Mouse (Mus musculus) lung, postnatal 14 days (tissue): Measurements from ENCODE around the gene Tmed2.
"Not testable (repeated sequence)": the region's sequence is repeated elsewhere in the genome, so short reads cannot be mapped to it uniquely, and the experiment has no call there.

Experiments
- DNase-seq: peaks from one replicate; pipeline ENCODE4 v3.0.0; 2021

Tmed2 gene

DNA sequence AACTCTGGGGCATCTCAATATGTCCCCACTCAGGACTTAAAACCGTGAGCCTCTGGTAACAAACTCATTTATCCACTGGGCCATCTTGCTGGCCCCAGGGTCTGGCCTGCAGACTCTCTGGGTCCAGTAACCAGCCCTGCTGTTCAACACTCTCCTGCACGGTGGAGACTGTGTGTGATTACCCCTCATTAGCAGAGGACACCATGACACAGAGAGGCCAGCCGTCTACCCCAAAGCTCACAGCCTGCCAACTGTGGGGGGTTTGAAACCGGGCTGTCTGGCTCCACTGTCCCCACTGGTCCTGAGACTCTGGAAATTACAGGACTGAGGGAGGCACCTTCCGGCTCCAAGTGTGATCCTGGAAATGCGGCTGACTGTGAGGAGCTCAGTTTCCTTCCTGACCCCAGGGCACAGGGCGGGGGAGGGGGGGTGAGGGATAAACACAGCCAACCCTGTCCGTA, 11.3 kb upstream of the Tmed2 start:
- DNase-seq, result peak; percentile 42

DNA sequence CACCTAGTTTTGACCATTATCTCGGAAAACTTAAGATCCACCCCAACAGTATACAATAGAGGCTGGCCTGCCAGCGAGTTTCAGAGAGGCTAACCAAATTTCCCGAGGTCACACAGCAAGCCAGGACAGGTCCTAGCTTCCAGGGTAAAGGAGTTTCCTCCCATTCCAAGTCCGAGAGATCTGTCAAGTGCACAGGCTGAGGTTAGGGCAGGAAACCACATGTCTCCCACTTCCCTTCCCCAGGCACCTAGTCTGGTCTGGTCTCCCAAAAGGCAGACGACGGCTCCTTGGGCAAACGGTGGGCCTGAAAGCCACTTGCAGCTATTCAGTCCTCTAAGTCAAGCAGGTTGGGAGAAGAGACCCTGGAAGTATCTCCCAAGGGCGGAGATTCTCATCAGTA, 10.8 kb upstream of the Tmed2 start:
- DNase-seq, result peak; percentile 23

DNA sequence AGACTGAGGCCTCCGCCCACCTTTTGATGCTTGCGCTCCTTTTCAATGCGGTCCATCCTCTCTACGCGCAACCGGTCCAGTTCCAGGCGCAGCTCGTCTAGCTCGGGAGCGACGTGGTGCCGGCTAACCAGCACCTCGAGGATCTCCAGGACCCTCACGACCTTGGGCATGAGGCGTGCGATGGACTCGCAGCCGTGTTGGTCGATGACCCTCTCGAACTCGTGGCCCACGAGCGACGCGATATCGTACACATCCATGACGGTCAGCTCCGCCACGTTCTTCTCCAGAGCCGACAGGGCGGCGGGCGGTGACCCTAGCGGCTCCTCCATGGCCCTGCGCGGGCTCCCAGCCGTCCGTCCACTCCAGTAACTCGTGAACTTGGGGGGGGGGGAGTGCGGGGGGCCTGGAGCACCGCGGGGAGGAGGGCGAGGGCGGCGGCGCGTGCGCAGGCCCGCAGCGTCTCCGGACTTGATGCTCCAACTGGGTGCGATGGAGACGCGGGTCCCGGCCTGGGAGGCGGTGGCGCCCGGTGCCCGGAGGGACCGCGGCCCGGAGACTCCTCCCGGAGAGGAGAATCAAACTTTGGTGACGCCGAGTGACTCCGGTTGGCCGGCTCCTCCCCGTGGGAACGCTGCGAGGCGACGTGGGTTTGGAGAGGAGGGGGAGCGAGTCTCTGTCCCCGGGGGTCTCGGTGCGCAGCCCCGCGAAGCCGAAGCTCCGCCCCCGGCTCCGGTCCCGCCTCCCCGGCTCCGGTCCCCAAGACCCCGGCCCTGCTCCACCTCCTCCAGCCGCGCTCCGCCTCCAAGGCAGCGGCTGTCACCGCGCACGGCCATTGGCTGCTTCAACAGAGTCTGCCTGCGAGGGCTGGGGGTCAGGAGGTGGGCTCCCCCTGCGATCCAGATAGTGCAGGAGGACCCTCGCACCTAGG, 9.6 kb upstream of the Tmed2 start, which contains the start of gene Rilpl1:
Rilpl1 (minus strand) TSS at position 737 of the 928 bp plus-strand sequence.
- peak; percentile 85 for DNase-seq

DNA sequence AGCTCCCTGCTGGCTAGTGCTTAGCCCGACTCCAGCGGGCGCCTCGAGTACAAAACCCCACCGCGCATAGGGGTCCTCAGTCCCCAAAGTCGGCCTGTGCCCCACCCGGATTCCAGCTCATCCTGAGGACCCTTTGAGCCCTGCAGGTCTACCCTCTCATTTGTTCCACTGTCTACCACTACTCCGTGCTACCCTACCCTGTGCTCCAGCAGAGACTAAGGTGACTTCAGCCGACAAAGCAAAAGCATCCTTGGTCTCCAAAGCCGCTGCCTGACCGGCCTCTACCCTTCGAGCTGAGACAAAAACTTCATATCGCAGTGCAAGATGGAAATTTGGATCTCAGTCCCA, 8.9 kb upstream of the Tmed2 start:
- DNase-seq, result no peak

DNA sequence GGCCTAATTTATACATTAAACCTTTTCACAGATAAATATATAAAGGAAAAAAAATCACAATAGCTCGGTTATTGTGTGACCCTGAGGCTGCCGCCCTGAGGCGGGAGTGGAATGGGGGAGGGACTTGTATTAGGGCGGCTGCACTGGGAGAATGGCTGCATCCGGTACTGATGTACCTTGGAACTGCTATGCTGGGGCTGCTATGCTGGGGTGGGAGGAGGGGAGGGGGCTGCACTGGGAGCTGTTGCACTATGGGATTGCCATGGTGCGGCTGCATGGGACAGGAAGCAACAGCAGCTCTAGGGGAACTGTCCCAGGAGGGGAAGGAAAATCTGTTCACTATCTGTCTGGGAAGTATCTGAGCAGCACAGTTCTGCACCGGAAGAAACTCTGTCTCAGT, 8.0 kb upstream of the Tmed2 start:
- no peak for DNase-seq

DNA sequence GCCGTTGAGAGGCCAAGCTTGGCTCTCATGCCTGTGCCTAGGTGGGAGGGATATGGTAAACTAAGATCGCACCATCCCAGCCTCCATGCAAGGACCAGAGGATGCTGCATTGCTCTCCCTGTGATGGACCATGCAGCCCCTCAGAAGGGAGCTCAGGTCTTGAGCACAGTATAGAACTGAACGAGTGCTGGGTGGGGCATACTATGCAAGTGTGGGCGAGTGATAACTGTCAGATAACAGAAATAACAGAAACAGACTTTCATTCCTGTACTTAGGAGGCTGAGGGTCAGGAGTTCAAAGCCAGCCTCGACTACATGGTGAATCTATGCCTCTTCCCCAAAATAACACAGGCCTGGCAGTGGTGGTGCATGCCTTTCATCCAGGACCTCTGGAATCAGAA, 5.5 kb upstream of the Tmed2 start:
- no peak for DNase-seq

DNA sequence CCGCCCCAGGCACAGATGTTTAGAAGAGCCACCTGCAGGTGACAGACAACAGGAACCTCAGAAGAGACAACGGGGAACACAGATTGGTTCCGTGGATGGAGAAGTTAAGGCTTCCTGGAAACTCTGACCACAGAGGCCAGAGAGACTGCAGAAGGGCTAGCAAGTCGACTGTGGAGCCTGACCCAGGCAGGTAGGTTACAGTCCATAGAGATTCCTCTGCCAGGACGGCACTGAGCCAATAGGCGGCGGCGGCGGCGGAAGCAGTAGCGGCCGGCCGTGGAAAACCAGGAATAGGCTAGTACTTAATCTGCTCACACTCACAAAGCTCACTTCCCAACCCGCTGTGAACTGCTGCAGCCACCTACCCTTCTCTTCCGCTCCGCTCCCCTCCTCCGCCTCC, 3.7 kb upstream of the Tmed2 start:
- DNase-seq, result peak; percentile 58

DNA sequence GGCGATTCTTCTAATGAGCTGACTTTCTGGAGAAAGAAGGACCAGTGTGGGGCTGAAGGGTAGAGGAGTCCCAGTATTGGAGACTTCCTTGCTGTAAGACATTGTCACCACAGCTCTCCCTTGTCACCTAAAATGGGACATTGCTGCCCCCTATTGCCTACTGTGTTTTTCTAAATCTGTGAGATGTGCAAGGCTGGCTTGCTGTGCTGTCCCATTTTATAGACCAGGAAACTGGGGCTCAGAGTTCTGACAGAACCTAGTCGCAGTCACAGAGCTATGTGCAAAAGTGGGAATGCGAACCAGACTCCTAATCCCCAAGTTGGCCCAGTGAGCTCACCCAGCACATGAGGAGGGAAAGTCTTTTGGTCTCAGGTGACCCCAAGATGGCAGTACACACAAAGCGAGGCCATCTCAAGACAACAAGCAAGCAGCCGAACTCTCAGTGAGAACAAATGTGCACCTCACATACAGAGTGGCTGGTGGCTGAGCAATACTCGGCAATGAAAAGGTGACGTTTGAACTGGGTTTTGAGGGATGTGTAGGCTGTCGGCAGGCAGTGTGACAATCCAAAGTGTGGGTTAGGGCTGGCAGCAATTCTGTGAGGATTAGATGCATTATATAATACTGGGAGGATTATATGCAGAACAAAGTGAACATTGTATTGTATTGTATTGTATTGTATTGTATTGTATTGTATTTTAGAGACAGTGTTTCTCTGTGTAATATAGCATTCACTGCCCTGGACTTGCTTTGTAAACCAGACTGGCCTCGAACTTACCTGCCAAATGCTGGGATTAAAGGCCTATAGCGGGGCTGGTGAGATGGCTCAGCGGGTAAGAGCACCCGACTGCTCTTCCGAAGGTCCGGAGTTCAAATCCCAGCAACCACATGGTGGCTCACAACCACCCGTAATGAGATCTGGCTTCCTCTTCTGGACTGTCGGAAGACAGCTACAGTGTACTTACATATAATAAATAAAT, 1.4 kb upstream of the Tmed2 start:
- DNase-seq, result peak; percentile 79

DNA sequence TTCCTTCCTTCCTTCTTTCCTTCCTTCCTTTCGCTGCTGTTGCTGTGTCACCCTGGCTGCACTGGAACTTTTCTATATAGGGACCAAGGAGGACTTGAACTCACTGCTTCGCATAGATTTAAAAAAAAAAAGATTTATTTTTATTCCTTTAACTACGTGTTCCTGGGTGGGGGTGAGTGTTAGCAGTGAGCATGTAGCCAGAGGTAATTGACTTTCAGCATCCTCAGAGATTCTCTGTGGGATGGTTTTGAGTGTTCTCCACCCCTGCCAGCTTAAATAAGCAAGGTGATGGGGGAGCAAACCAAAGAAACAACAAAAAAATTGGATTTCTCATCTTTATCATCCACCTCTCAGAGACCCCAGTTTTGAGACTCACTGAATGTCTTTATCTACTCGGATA, 590 bp upstream of the Tmed2 start:
- no peak for DNase-seq

DNA sequence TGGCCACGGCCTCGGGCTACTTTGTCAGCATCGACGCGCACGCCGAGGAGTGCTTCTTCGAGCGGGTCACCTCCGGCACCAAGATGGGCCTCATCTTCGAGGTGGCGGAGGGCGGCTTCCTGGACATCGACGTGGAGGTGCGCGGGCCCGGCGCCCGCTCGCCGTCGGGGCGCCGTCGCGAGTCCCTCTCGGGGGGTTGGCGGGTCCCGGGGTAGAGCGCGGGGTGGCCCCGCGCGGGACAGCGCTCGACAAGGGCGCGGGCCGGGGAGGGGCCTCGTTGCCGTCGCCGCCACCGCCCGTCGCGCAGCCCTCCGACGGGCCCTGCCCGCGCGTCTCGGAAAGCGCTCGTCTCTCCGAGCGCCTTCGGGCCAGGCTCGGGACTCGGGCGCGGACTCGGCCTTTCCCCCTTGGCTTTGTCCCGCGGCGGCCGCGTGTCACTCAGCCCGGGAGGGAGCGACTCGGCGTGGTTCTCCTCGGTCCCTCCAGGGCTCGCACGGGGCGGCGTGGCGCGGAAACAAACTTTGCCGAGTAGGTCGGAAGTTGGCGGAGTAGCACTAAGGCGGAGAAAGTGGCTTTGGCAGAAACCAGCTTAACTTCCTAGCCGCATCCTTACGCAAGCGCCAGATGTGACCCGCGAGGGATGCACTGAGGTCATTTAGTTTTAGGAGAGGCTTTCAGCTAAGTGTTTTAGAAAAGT, 558 bp downstream of the Tmed2 start:
- peak; percentile 69 for DNase-seq

DNA sequence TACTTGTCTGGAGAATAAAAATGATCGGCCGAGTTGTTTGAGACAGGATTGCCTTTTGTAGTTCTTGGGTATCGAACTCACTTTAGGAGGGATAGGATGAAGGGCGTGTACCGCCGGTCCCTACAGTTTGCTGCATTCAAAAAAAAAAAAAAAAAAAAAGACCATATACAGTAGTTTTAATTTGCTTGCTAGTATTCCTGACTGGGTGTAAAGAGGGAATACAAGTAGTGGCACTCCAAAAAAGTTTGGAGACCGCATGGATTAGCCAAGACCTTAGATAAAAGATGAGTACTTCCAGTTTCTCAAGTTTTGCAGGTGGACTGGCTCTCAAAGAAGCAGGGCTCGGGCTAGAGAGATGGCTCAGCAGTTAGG, 1.1 kb downstream of the Tmed2 start:
- DNase-seq, result no peak

DNA sequence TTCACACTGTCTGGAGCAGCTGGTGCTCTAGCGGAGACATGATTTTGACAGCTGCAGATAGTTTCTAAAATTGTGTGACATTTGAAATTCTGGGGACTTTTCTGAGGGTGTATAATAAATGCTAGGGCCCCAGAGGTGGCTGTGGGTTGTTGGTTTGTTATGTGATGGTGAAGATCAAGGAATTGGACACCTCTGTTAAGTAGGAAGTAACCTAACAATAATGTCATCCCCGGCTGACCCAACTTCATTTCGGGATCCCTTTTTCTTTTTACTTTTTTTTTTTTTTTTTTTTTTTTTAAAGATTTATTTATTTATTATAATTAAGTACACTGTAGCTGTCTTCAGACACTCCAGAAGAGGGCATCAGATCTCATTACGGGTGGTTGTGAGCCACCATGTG, 10.2 kb downstream of the Tmed2 start:
- not testable (repeated sequence) for DNase-seq

DNA sequence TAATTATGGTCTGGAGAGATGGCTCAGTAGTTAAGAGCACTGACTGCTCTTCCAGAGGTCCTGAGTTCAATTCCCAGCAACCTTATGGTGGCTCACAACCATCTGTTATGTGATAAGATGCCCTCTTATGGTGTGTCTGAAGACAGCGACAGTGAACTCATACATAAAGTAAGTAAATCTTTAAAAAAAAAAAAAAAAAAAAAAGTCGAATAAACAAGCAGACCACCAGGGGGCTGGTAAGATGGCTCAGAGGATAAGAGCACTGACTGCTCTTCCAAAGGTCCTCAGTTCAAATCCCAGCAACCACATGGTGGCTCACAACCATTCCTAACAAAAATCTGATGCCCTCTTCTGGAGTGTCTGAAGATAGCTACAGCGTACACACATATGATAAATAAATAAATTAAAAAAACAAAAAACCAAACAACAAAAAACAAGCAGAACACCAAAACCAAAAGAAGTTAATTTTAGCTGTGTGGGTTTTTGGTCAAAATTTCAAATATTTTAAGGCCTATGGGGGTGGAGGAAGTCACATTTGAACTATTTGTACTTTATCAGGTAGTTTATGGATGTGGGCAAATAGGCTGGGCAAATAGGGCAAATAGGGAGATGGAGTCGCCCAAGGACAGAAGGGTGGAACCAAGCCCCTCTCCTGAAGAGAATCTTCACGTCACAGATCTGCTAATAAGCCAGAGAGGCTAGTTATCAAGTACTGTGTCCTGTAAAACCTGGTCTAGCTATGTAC, 11.0 kb downstream of the Tmed2 start:
- DNase-seq, result not testable (repeated sequence)

DNA sequence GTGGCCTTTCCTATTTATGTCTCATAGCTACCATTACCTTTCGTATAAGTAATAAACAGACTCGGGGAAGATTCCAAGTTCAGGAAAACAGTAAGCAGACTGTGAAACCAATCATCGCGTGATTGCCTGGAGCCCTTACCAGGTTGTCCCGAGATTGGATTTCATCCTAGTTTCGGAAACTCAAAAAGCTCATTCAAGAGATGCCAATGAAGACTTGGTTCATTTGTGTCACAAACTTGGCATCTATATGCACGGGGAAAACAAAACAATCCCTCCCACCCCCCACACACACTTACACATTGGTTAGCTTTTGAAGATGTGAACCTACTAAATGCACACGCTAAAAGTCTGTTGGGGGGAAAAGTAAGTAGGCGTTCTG, 11.6 kb downstream of the Tmed2 start:
- no peak for DNase-seq

DNA sequence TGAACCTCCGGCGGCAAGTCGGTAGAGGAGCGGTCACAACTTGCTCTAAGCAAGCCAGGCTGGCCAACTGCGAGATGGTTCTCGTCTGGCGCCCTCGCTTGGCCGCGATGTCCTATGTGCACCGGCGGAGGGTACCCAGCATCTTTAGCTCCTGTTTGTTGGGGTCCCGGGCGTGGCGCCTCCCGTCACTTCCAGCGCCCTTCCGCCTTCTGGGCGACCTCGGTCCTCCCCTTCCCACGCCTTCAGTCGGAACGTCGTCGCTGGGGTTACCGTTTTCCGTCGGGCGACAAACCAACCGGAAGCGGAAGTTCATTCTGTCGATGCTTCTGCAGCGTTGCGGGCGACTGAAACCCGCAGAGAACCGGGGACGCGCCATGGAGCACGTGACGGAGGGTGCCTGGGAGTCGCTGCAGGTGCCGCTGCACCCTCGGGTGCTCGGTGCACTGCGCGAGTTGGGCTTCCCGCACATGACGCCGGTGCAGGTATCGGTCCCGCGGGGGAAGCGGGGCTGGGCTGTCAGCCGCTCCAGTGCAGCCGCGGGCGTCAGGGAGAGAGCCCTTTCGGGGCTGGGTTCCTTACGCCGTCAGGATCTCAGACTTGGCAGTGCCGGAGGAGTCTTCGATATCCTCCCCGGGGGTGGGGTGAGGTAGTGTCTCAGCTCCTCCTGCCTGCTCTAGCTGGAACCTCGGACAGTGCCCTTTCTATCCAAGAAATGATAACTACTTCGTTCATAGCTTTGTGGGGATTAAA, 12.2 kb downstream of the Tmed2 start, which contains the start of gene Ddx55:
Ddx55 (plus strand) TSS at position 307 of the 750 bp plus-strand sequence.
- peak; percentile 90 for DNase-seq

DNA sequence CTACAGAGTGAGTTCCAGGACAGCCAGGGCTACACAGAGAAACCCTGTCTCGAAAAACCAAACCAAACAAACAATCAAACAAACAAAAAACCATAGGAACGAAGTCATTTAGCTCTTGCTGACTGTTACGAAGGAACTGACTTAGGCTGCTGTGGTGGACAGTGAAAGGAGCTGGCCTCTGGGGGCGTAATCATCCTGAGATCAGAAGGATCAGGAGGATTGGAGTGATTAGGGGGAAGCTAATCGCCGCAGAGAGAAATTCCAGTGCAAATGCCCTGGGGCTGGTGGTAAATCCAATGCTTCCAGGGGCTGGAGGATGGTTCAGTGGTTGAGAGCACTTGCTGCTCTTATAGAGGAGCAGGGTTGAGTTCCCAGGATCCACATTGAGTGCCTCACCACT, 13.1 kb downstream of the Tmed2 start:
- DNase-seq, result no peak

DNA sequence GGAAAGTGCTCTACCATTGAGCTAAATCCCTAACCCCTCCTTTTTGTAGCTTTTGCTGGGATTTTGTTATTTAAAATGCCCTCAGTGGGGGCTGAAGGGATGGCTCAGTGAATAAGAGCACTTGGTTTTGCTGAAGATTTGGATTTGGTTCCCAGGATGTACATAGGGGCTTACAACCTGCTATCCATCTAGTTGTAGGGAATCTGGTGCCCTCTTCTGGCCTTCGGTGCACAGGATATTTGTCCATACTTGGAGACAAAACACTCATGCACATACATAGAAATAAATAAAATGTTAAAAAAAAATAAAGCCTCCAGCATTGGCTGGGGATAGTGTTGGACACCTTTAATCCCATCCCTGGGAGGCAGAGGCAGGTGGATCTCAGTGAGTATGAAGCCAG, 14.7 kb downstream of the Tmed2 start:
- DNase-seq, result no peak

DNA sequence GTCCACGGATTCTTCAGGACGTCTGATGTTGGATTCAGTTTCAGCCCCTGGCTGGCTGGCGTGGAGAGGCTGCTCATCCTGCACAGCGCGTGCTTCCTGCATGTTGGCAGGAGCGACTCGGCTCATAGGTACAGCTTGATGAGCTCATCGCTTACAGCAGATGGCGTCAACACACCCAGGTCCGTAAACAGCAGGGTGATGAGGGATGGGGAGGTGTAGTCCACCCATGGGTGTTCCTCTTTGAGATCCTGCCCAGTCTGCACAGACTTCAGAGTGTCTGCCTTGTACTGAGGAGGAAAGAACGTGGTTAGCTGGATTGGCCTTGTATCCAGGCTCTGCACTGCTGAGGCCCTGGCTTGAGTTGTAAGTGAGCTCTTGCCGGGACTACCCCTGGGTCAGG, 30.6 kb downstream of the Tmed2 start:
- DNase-seq, result no peak

DNA sequence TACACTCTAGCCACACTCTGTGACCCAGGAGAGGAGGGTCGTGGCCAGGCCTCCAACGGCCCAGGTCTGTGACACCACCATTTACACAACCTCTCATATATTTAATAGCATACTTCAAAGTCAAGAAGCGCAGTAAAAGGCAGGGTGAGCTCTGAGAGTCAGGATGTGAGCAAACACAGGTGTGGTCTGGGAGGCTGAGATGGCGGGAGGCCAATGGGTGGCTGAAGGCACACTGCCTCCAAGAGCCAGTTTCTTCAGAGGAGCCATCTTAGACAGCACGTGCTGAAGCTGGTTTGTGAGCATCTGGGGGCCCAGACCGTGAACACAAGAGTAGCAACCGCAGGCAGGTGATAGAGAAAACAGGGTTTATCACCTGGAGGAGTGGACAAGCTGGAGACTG, 35.0 kb downstream of the Tmed2 start:
- DNase-seq, result no peak

DNA sequence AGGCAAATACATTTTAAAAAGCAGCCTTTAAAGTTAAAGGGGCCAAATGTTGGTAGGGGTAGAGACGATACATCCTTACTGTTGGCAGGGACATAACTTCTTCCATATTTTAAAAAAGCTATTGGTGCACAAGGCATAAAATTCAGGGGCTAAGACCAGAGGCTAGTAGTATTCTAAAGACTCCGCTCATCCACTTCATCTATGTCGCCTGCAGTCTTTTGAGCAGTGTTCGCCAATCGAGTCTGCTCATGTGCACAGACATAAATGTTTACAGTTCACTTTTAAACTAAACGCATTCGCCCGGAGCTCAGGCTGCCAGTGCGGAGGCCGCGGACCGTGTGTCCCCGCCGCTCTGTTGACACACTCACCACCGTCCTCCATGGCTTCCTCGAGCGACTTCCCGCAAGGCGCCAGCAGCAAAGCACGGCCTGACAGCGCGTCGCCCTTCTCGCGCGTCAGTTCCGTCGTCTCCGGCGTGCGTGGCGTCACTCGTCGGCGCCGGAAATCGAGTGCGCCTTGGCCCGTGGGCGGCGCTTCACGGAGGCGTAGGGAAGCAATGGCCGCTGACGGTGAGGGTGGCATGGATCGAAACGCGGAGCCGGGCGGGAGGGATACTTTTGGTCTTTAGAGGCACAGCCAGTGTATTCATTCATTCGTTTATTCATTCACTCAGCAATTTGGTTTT, 38.3 kb downstream of the Tmed2 start, which contains the start of the genes Eif2b1 and Gtf2h3:
Eif2b1 (minus strand) TSS at position 499 of the 685 bp plus-strand sequence.
Gtf2h3 (plus strand) TSS at position 508 of the 685 bp plus-strand sequence.
- DNase-seq, result peak; percentile 94

DNA sequence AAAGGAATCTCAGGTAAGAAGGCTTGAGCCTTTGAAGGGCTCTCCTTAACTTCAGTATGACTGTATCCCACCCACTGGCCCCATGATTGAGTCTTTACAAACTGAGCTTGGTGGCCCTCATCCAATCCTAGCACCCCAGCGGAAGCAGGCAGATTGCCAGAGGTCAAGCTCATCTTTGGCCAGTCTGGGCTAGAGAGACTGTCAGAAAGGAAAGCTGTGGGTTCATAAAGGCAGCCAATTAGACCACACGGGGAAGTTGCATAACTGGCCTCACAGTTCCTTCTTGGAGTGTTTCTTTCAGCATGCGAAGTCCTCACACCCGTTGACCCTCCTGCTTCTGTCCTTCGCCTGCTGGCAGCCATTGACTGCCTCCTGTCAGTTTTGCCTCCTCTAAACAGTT, 42.0 kb downstream of the Tmed2 start:
- peak; percentile 57 for DNase-seq
